Mouse (Mus musculus): ENCODE measurements around the gene Pex14. TPM values are rescaled to one million over a fixed set of nuclear protein-coding genes. Genes with fewer than 3 reads are reported as not detected.

Gene Pex14
- polyA plus RNA-seq, 1 experiment from 2014 or later = 29.0 TPM

DNA sequence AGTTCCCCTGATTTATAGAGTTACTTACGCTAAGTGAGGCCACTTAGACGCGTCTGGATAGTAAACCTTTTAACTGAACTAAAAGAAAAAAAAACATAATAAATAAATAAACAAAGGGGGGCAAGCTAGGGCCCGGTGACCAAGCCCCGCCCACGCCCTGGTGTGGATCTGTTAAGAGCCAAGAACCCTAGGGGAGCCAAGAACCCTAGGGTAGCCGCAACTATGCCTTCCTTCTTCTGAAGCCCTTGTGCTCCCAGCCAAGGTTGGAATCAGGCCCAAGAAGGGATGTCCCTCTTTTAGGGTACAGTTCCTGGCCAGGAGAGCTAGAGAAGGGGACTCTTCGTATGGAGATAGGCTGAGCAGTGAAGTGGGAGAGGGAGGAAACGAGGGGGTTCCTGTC is 176.3 kb downstream of the Pex14 start:
- Histone ChIP-seq H3K4me1 (ENCODE audit: control insufficient read depth, insufficient read depth, low read length) (peaks cover 12% of the 10 kb centered on the region), H3K27me3 (ENCODE audit: control insufficient read depth, insufficient read depth, low read length) (peaks cover 30% of the 10 kb centered on the region), H3K4me2 (ENCODE audit: low read depth, low read length) (no peak overlapping the region), H3K9ac (replicated peaks; ENCODE audit: low read length) (no peak overlapping the region), H3K4me3 (ENCODE audit: low read depth, low read length) (no peak overlapping the region), H3K9me3 (replicated peaks; ENCODE audit: control insufficient read depth, low read length) (no peaks in the 10 kb centered on the region), H3K27ac (replicated peaks; ENCODE audit: low read depth, low read length) (no peak overlapping the region), H3K36me3 (replicated peaks; ENCODE audit: control insufficient read depth, insufficient read depth, low read depth, low read length) (no peaks in the 10 kb centered on the region)
- DNase-seq (ENCODE audit: low spot score) (no peak), ATAC-seq (replicated peaks; ENCODE audit: insufficient number of reproducible peaks, low FRiP score, low TSS enrichment, low read depth) (no peak)
- 73% methylated on average over 9 of the region's 9 CpGs for WGBS

DNA sequence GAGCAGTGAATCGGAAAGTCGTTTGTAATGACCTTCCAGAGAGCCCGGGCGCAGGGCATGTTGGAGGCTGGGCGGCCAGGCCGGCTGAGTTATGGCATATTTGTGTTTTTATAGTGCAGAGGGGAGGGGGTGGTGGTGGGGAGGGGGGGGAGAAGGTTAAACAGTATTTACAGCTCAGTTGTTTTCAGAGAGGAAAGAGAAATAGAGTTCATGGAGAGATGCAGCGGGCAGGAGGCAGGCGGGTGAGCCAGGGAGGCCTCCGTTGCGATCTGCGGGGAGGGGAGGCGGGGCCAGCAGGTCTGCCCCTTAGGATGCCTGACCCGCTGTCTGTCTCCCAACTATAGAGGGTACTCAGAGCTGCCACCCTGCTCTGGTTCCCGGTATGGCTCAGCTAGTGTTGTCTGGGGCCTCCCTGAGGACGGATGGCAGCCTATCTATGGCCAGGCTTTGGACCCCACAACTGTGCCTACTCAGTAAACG is 177.4 kb downstream of the Pex14 start:
- H3K4me1 ChIP-seq (ENCODE audit: control insufficient read depth, insufficient read depth, low read length) = peaks cover 12% of the 10 kb centered on the region
- H3K27ac ChIP-seq (replicated peaks; ENCODE audit: low read depth, low read length) = no peak overlapping the region
- no peak overlapping the region for H3K9ac ChIP-seq (replicated peaks; ENCODE audit: low read length)
- no peaks in the 10 kb centered on the region for H3K9me3 ChIP-seq (replicated peaks; ENCODE audit: control insufficient read depth, low read length)
- WGBS = 9% methylated on average over 16 of the region's 16 CpGs
- peak; percentile 43 for DNase-seq (ENCODE audit: low spot score)
- H3K36me3 ChIP-seq (replicated peaks; ENCODE audit: control insufficient read depth, insufficient read depth, low read depth, low read length) = no peaks in the 10 kb centered on the region
- peaks cover 32% of the 10 kb centered on the region for H3K27me3 ChIP-seq (ENCODE audit: control insufficient read depth, insufficient read depth, low read length)
- no peak overlapping the region for H3K4me3 ChIP-seq (ENCODE audit: low read depth, low read length)
- ATAC-seq (replicated peaks; ENCODE audit: insufficient number of reproducible peaks, low FRiP score, low TSS enrichment, low read depth) = 0 out of 2 replicates have a peak, but pooled peaks have one; percentile 9
- peak overlapping the region; percentile 19 for H3K4me2 ChIP-seq (ENCODE audit: low read depth, low read length)

DNA sequence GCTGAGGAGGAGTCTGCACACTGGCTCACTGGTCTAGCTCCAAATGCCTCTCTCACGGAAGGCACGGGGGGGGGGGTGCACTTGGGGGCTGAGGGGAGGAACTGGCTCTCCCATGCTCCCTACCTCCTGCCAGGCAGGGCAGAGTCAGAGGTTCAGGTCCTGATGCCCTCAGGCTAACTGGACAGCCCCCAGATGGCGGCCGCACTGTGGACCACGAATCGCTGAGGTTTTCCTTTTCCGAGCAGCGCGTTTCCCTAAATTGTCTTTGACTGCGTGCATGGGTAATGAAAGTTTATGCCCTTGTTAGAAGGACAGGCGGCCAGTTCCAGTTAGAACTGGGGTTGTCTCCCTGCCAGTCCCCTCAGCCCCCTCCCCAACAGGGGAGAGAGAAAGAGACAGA is 179.1 kb downstream of the Pex14 start:
- Histone ChIP-seq H3K27me3 (ENCODE audit: control insufficient read depth, insufficient read depth, low read length) (peaks cover 26% of the 10 kb centered on the region), H3K9ac (replicated peaks; ENCODE audit: low read length) (no peak overlapping the region), H3K4me1 (ENCODE audit: control insufficient read depth, insufficient read depth, low read length) (peaks cover 6% of the 10 kb centered on the region; the same call in 1 of the 2 replicates), H3K9me3 (replicated peaks; ENCODE audit: control insufficient read depth, low read length) (no peaks in the 10 kb centered on the region), H3K4me2 (ENCODE audit: low read depth, low read length) (no peak overlapping the region), H3K27ac (replicated peaks; ENCODE audit: low read depth, low read length) (no peak overlapping the region), H3K4me3 (ENCODE audit: low read depth, low read length) (no peak overlapping the region), H3K36me3 (replicated peaks; ENCODE audit: control insufficient read depth, insufficient read depth, low read depth, low read length) (no peaks in the 10 kb centered on the region)
- DNase-seq (ENCODE audit: low spot score) = no peak
- WGBS = 25% methylated on average over 11 of the region's 11 CpGs
- no peak for ATAC-seq (replicated peaks; ENCODE audit: insufficient number of reproducible peaks, low FRiP score, low TSS enrichment, low read depth)

DNA sequence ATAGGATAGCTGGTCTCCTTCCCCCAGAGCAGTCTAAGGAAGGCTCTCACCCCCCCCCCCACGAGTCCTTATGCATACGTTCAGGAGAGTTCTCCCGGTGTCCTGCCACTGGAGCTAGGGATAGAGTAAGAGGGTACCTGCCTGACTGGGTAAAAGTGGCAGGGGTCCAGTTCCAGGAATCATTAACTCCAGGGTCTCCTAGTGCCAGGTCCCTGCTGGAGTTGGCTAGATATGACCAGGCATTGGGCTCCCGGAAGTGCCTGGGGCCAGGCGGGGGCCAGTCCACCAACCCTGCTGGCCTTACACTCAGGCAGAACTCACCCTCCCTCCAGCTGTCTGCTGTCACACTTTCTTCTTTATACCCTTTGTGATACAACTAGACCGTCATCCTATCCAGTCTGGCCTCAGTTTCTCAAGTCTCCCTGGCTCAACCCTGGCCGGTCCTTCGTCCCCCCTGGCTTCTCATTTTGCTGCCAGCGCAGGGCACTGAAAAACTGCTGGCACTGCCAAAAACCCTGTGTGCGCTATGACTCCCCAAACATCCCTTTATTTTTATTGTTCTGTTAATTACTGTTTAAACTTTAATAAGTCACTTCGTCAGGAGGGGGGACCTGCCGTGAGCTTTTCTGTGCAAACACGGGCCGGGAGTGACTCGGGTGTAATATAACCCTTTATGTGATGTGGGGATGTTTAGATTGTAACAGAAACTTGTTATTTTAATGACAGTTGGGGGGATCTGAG is 180.8 kb downstream of the Pex14 start:
- H3K36me3 ChIP-seq (replicated peaks; ENCODE audit: control insufficient read depth, insufficient read depth, low read depth, low read length) = no peaks in the 10 kb centered on the region
- H3K4me1 ChIP-seq (ENCODE audit: control insufficient read depth, insufficient read depth, low read length) = peaks cover 6% of the 10 kb centered on the region; the same call in 1 of the 2 replicates
- peaks cover 23% of the 10 kb centered on the region for H3K27me3 ChIP-seq (ENCODE audit: control insufficient read depth, insufficient read depth, low read length)
- H3K27ac ChIP-seq (replicated peaks; ENCODE audit: low read depth, low read length) = no peak overlapping the region
- H3K4me3 ChIP-seq (ENCODE audit: low read depth, low read length) = no peak overlapping the region
- no peak overlapping the region for H3K9ac ChIP-seq (replicated peaks; ENCODE audit: low read length)
- H3K9me3 ChIP-seq (replicated peaks; ENCODE audit: control insufficient read depth, low read length) = no peaks in the 10 kb centered on the region
- ATAC-seq (replicated peaks; ENCODE audit: insufficient number of reproducible peaks, low FRiP score, low TSS enrichment, low read depth) (no peak), DNase-seq (ENCODE audit: low spot score) (no peak)
- H3K4me2 ChIP-seq (ENCODE audit: low read depth, low read length) = no peak overlapping the region
- WGBS = 60% methylated on average over 15 of the region's 15 CpGs

DNA sequence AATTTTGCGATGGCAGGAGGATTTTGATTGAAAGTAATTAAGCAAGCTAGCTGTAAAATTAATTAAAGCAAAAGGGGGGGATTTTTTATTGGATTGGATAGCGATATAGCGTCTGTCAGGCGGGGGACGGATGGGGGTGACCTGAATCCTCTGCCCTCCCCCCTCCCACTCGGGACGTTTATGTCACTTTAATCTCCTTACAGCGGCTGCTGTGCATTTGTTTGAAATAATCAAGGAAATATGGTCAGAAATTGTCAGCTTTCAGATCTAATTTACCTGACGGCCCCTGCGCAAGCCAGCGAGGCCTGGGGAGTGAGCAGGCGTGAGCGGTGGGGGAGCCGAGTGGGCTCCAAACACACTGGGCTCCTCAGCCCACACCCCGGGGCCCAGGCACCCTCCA is 183.8 kb downstream of the Pex14 start:
- Histone ChIP-seq H3K4me2 (ENCODE audit: low read depth, low read length) (no peak overlapping the region), H3K4me1 (ENCODE audit: control insufficient read depth, insufficient read depth, low read length) (0 out of 2 replicates have a peak, but pooled peaks cover 5% of the 10 kb centered on the region), H3K4me3 (ENCODE audit: low read depth, low read length) (no peak overlapping the region), H3K27me3 (ENCODE audit: control insufficient read depth, insufficient read depth, low read length) (peaks cover 12% of the 10 kb centered on the region), H3K9me3 (replicated peaks; ENCODE audit: control insufficient read depth, low read length) (no peaks in the 10 kb centered on the region), H3K27ac (replicated peaks; ENCODE audit: low read depth, low read length) (no peak overlapping the region), H3K9ac (replicated peaks; ENCODE audit: low read length) (no peak overlapping the region), H3K36me3 (replicated peaks; ENCODE audit: control insufficient read depth, insufficient read depth, low read depth, low read length) (no peaks in the 10 kb centered on the region)
- WGBS = 67% methylated on average over 15 of the region's 15 CpGs
- ATAC-seq (replicated peaks; ENCODE audit: insufficient number of reproducible peaks, low FRiP score, low TSS enrichment, low read depth) = no peak
- no peak for DNase-seq (ENCODE audit: low spot score)

DNA sequence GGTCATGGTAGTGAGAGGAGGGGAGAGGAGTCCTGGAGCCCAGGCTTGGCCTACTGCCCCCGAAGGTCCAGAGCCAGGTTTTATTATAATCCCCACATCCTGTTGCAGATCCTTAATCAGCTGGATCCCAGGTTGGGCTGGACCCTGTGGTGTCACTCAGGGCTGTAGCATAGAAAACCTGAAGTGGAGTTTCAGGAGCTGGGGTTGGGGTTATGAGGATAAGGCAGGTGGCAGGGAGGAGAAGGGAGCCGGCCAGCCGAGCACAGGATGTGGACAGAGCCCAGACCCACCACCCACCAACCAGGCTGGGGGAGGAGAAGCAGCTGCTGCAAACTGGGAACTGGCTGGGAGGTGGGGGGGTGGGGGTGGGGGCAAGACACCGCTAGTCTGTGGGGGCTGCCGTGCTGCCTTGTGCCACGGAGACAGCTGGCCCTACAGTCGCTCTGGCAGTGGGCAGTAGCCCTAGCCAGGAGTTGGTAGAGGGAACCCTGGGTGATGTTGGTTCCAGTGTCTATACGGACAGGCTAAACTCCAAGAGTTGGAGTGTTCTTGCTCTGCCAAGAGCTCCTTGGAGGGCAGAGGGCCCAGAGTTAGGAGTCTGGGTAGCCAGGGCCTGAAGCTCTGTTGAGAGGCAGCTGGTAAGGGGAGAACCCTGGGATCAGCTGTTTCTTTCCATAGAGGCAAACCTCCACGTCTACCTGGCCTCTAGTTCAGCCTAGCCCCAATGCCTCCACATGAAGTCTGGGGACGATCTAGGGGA is 184.6 kb downstream of the Pex14 start:
- Histone ChIP-seq H3K4me1 (ENCODE audit: control insufficient read depth, insufficient read depth, low read length) (0 out of 2 replicates have a peak, but pooled peaks cover 5% of the 10 kb centered on the region), H3K27me3 (ENCODE audit: control insufficient read depth, insufficient read depth, low read length) (peaks cover 7% of the 10 kb centered on the region)

DNA sequence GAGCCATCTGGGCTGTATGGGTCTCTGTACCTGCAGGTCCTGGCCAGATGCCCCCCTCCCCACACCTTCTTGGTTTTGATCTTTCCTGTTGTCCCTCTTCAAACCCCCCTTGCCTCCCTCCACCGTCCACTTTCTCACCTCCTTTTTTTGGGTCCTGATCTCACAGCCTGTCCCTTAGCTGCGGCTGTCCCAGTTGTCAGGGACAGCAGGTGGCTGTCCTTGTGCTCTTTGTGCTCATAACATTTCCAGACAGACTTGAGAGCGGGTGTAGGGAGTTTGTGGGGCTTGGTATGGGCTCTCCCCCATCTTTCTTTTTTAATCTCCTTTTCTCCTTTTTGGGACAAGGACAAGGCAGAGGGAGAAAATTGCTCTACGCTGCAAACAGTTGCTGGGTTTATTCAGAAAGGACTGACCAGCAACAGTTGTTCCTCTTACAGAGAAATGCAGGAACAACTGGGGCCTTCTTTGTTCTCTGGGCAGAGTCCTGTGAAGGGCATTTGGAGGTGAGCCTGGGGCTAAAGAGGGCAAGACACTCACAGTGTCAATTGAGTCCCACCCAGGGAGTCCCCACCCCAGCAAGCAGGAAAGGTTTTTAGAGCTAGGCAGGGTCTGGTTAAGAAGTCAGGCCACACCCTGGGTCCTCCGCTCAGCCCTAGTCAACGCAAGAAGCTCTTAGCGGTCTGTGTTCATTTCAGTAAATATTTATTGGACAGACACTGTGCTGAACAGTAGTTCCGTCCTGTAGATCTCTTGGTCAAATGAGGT is 186.7 kb downstream of the Pex14 start:
- 53% methylated on average over 8 of the region's 8 CpGs for WGBS
- Histone ChIP-seq H3K36me3 (replicated peaks; ENCODE audit: control insufficient read depth, insufficient read depth, low read depth, low read length) (no peaks in the 10 kb centered on the region), H3K9me3 (replicated peaks; ENCODE audit: control insufficient read depth, low read length) (no peaks in the 10 kb centered on the region), H3K4me1 (ENCODE audit: control insufficient read depth, insufficient read depth, low read length) (0 out of 2 replicates have a peak, but pooled peaks cover 5% of the 10 kb centered on the region), H3K4me2 (ENCODE audit: low read depth, low read length) (no peak overlapping the region), H3K27me3 (ENCODE audit: control insufficient read depth, insufficient read depth, low read length) (peaks cover 4% of the 10 kb centered on the region; the same call in 1 of the 2 replicates), H3K9ac (replicated peaks; ENCODE audit: low read length) (no peak overlapping the region), H3K4me3 (ENCODE audit: low read depth, low read length) (no peak overlapping the region), H3K27ac (replicated peaks; ENCODE audit: low read depth, low read length) (no peak overlapping the region)
- ATAC-seq (replicated peaks; ENCODE audit: insufficient number of reproducible peaks, low FRiP score, low TSS enrichment, low read depth) (no peak), DNase-seq (ENCODE audit: low spot score) (no peak)

More for the DNA sequence above, 184.6 kb downstream of the Pex14 start:
- ATAC-seq (replicated peaks; ENCODE audit: insufficient number of reproducible peaks, low FRiP score, low TSS enrichment, low read depth) (0 out of 2 replicates have a peak, but pooled peaks have one; percentile 66), DNase-seq (ENCODE audit: low spot score) (peak; percentile 91)
- H3K4me2 ChIP-seq (ENCODE audit: low read depth, low read length) = no peak overlapping the region
- no peak overlapping the region for H3K27ac ChIP-seq (replicated peaks; ENCODE audit: low read depth, low read length)
- no peaks in the 10 kb centered on the region for H3K36me3 ChIP-seq (replicated peaks; ENCODE audit: control insufficient read depth, insufficient read depth, low read depth, low read length)
- WGBS = 47% methylated on average over 10 of the region's 10 CpGs
- no peak overlapping the region for H3K4me3 ChIP-seq (ENCODE audit: low read depth, low read length)
- H3K9me3 ChIP-seq (replicated peaks; ENCODE audit: control insufficient read depth, low read length) = no peaks in the 10 kb centered on the region
- no peak overlapping the region for H3K9ac ChIP-seq (replicated peaks; ENCODE audit: low read length)
